Mouse (Mus musculus): ENCODE measurements around the gene Bsn. TPM values are rescaled to one million over a fixed set of nuclear protein-coding genes. Genes with fewer than 3 reads are reported as not detected.

The Bsn gene
- total and polyA plus RNA-seq, 2 experiments from 2014 or later = 0.03 to 0.42 TPM

DNA sequence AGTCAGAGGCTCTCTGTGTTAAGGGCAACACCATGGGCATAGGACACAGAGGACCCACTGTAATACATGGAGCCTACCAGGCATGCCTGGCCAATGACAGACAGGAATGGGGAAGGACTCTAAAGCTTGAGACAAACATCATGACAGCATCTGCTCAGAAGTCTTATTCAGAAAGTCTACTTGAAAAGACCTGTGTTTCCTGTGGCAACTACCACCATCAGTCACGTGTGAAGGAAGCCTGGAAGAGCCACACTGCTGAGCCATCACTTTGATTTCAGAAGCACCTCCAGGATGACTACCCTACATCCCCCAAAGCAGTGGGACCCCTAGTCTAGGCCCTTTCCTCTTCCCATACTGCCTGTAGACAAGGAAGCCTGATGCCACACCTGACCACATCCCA is 39.7 kb downstream of the Bsn start:
- 64% methylated on average over 1 of the region's 1 CpGs for WGBS
- ATAC-seq (ENCODE audit: insufficient read depth, low read depth) (no peak), DNase-seq (ENCODE audit: low spot score) (no peak)
- Histone ChIP-seq H3K9ac (replicated peaks; ENCODE audit: low read depth, low read length) (no peak overlapping the region), H3K4me2 (ENCODE audit: low read depth, low read length) (no peak overlapping the region), H3K4me3 (ENCODE audit: low read depth, low read length) (no peak overlapping the region), H3K36me3 (replicated peaks; ENCODE audit: control insufficient read depth, insufficient read depth, low read length) (no peaks in the 10 kb centered on the region), H3K27me3 (ENCODE audit: control insufficient read depth, insufficient read depth, low read length) (no peaks in the 10 kb centered on the region), H3K27ac (ENCODE audit: low read depth) (no peak overlapping the region), H3K9me3 (replicated peaks; ENCODE audit: control insufficient read depth, low read length) (no peaks in the 10 kb centered on the region), H3K4me1 (ENCODE audit: control insufficient read depth, insufficient read depth) (no peaks in the 10 kb centered on the region)
- TF ChIP-seq EP300 (IDR thresholded peaks at IDR 0.05; ENCODE audit: low read depth) (no peak), CTCF (IDR thresholded peaks at IDR 0.05; ENCODE audit: low read depth) (no peak)

DNA sequence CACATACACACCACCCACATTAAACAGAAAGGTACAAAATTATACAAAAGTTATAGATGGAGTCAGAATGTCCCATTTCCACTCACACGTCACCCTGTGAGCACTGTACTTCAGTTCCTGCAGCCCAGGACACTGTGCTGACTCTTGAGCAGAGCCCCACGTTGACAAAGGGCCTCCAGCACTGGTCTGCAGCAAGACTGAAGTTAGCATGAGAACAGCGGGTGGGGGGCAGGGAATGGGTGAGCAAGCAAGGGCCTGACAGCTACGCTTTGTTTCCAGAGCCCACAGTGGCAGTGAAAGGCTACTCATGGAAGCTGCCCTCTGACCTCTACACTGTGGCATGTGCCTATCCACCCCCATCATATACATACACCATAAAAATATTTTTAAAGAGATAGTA is 40.4 kb downstream of the Bsn start:
- ATAC-seq (ENCODE audit: insufficient read depth, low read depth) (no peak), DNase-seq (ENCODE audit: low spot score) (no peak)
- no peaks in the 10 kb centered on the region for H3K36me3 ChIP-seq (replicated peaks; ENCODE audit: control insufficient read depth, insufficient read depth, low read length)
- H3K27ac ChIP-seq (ENCODE audit: low read depth) = no peak overlapping the region
- no peaks in the 10 kb centered on the region for H3K4me1 ChIP-seq (ENCODE audit: control insufficient read depth, insufficient read depth)
- TF ChIP-seq CTCF (IDR thresholded peaks at IDR 0.05; ENCODE audit: low read depth) (no peak), EP300 (IDR thresholded peaks at IDR 0.05; ENCODE audit: low read depth) (no peak)
- H3K27me3 ChIP-seq (ENCODE audit: control insufficient read depth, insufficient read depth, low read length) = no peaks in the 10 kb centered on the region
- H3K4me2 ChIP-seq (ENCODE audit: low read depth, low read length) = no peak overlapping the region
- no peak overlapping the region for H3K4me3 ChIP-seq (ENCODE audit: low read depth, low read length)
- 47% methylated on average over 4 of the region's 4 CpGs for WGBS
- no peaks in the 10 kb centered on the region for H3K9me3 ChIP-seq (replicated peaks; ENCODE audit: control insufficient read depth, low read length)
- H3K9ac ChIP-seq (replicated peaks; ENCODE audit: low read depth, low read length) = no peak overlapping the region

DNA sequence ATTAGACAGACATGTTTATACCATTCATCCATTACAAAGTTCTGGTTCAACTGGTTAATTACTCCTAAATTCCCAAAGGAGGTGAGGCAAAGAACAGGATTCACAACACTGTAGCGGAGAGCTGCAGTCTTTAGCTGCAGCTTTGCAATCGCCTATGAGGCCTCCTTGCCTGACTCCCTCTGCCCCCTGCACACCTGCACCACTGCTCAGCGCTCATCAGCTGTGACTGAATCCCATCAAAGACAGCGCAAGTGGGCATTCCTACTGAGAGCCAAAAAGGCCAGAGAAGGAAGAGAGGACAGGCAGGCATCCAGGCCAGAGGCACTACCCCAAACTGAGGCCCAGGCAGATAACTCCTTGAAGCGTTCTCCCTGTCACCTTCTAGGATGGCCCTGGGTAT is 42.6 kb downstream of the Bsn start:
- Histone ChIP-seq H3K27me3 (ENCODE audit: control insufficient read depth, insufficient read depth, low read length) (no peaks in the 10 kb centered on the region), H3K9ac (replicated peaks; ENCODE audit: low read depth, low read length) (no peak overlapping the region), H3K27ac (ENCODE audit: low read depth) (no peak overlapping the region), H3K9me3 (replicated peaks; ENCODE audit: control insufficient read depth, low read length) (no peaks in the 10 kb centered on the region), H3K36me3 (replicated peaks; ENCODE audit: control insufficient read depth, insufficient read depth, low read length) (no peaks in the 10 kb centered on the region), H3K4me2 (ENCODE audit: low read depth, low read length) (no peak overlapping the region), H3K4me1 (ENCODE audit: control insufficient read depth, insufficient read depth) (no peaks in the 10 kb centered on the region), H3K4me3 (ENCODE audit: low read depth, low read length) (no peak overlapping the region)
- TF ChIP-seq CTCF (IDR thresholded peaks at IDR 0.05; ENCODE audit: low read depth) = no peak
- no peak for TF ChIP-seq EP300 (IDR thresholded peaks at IDR 0.05; ENCODE audit: low read depth)
- no peak for DNase-seq (ENCODE audit: low spot score)
- no peak for ATAC-seq (ENCODE audit: insufficient read depth, low read depth)
- WGBS = 76% methylated on average over 5 of the region's 5 CpGs

DNA sequence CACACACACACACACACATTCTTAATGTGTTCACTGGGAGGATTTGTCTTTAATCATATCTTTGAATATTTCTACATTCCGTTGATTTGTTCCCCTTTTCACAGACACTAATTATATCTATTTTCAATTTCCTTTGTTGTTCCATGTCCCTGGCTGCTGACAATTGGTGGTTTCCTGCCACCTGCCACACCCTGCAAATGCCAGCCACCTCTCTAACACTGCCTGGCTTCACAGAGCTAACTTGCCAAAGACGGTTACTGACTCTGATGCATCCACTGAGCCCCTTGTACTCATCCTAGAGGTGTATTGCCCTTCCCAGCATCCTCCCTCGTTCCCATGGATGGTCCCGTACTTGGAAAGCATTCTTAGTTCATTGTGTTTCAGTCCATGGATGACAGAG is 43.7 kb downstream of the Bsn start:
- Histone ChIP-seq H3K4me2 (ENCODE audit: low read depth, low read length) (no peak overlapping the region), H3K4me1 (ENCODE audit: control insufficient read depth, insufficient read depth) (no peaks in the 10 kb centered on the region), H3K27me3 (ENCODE audit: control insufficient read depth, insufficient read depth, low read length) (no peaks in the 10 kb centered on the region), H3K4me3 (ENCODE audit: low read depth, low read length) (no peak overlapping the region), H3K36me3 (replicated peaks; ENCODE audit: control insufficient read depth, insufficient read depth, low read length) (no peaks in the 10 kb centered on the region), H3K9ac (replicated peaks; ENCODE audit: low read depth, low read length) (no peak overlapping the region), H3K9me3 (replicated peaks; ENCODE audit: control insufficient read depth, low read length) (no peaks in the 10 kb centered on the region), H3K27ac (ENCODE audit: low read depth) (no peak overlapping the region)
- 54% methylated on average over 4 of the region's 4 CpGs for WGBS
- ATAC-seq (ENCODE audit: insufficient read depth, low read depth) = no peak
- no peak for DNase-seq (ENCODE audit: low spot score)
- TF ChIP-seq CTCF (IDR thresholded peaks at IDR 0.05; ENCODE audit: low read depth) (no peak), EP300 (IDR thresholded peaks at IDR 0.05; ENCODE audit: low read depth) (no peak)

DNA sequence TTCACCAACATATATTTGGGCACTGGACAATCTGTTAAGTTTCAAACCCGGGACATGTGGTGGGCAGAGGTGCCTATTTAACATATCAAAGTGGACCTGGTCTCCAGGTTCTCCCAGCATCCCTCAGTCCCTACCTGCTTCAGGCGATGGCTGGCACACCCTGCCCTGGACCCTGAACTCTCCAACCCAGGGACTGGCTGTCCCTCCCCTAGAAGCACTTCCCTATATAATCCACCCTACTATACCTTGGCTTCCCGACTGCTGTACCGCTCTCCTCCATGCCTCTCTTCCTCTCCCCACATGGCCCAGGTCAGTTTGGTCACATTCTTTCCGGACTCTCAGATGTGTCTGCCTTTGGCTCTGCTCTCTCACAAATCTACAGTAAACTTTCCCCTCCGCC is 44.4 kb downstream of the Bsn start:
- Histone ChIP-seq H3K9me3 (replicated peaks; ENCODE audit: control insufficient read depth, low read length) (no peaks in the 10 kb centered on the region), H3K4me2 (ENCODE audit: low read depth, low read length) (no peak overlapping the region), H3K27ac (ENCODE audit: low read depth) (no peak overlapping the region), H3K4me3 (ENCODE audit: low read depth, low read length) (no peak overlapping the region), H3K4me1 (ENCODE audit: control insufficient read depth, insufficient read depth) (no peaks in the 10 kb centered on the region), H3K27me3 (ENCODE audit: control insufficient read depth, insufficient read depth, low read length) (no peaks in the 10 kb centered on the region), H3K36me3 (replicated peaks; ENCODE audit: control insufficient read depth, insufficient read depth, low read length) (no peaks in the 10 kb centered on the region), H3K9ac (replicated peaks; ENCODE audit: low read depth, low read length) (no peak overlapping the region)
- TF ChIP-seq CTCF (IDR thresholded peaks at IDR 0.05; ENCODE audit: low read depth) (no peak), EP300 (IDR thresholded peaks at IDR 0.05; ENCODE audit: low read depth) (no peak)
- DNase-seq (ENCODE audit: low spot score) (no peak), ATAC-seq (ENCODE audit: insufficient read depth, low read depth) (no peak)
- WGBS = 59% methylated on average over 6 of the region's 6 CpGs

DNA sequence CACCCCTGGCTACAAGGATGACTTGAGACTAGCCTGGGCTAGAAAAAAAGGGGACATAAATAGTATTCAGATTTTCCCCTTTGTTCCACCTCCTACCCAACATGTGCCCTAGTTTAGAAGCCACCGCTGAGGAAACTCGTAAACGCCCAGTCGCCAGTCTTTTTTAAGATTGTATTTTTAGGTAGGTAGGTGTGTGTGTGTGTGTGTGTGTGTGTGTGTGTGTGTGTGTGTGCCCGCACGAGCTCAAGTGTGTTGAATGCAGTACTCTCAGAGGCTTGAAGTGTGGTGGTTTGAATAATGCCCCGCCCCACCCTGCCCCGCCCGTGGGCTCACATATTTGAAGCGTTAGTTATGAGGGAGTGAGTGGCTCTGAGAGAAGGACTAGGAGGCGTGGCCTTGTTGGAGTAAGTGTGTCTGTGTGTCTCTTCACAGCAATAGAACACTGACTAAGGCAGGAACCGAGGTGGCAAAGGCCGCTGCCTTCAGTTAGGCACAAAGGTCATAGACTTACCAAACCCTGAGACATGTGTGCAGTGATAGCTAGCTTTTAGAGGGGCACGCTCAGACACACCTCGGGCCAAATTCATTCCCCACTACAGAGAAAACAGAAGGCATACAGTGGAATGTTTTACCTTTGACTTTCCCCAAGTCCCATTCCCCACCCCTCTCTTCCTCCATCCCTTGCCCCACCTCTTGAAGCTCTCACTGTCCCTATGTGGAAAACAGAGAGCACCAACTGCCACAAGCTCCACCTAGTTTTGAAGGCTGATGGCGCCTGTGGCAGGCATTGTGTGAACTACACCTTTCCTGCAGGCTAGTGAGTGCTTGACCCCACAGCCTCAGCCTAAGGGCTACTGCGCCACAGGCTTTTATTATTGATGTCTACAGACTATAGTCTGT is 45.6 kb downstream of the Bsn start:
- Histone ChIP-seq H3K36me3 (replicated peaks; ENCODE audit: control insufficient read depth, insufficient read depth, low read length) (no peaks in the 10 kb centered on the region), H3K4me1 (ENCODE audit: control insufficient read depth, insufficient read depth) (no peaks in the 10 kb centered on the region), H3K27ac (ENCODE audit: low read depth) (no peak overlapping the region), H3K9me3 (replicated peaks; ENCODE audit: control insufficient read depth, low read length) (no peaks in the 10 kb centered on the region), H3K4me3 (ENCODE audit: low read depth, low read length) (no peak overlapping the region), H3K27me3 (ENCODE audit: control insufficient read depth, insufficient read depth, low read length) (no peaks in the 10 kb centered on the region), H3K4me2 (ENCODE audit: low read depth, low read length) (no peak overlapping the region), H3K9ac (replicated peaks; ENCODE audit: low read depth, low read length) (no peak overlapping the region)
- TF ChIP-seq CTCF (IDR thresholded peaks at IDR 0.05; ENCODE audit: low read depth) (no peak), EP300 (IDR thresholded peaks at IDR 0.05; ENCODE audit: low read depth) (no peak)
- WGBS = 66% methylated on average over 17 of the region's 17 CpGs
- ATAC-seq (ENCODE audit: insufficient read depth, low read depth) (no peak), DNase-seq (ENCODE audit: low spot score) (no peak)
